Mouse (Mus musculus) E14TG2a.4 (cell line): Measurements from ENCODE around the gene Lrrc49.

Source experiments
- H3K27me3 ChIP-seq: 2 replicates; pipeline ENCODE4 v1.6.1; 2014; ENCODE audit warnings: low read length, control low read depth; ENCODE audit not compliant: insufficient read depth
- H3K36me3 ChIP-seq: 2 replicates; pipeline ENCODE4 v1.6.1; 2014; ENCODE audit warnings: low read length, control low read depth; ENCODE audit not compliant: insufficient read depth
- H3K4me1 ChIP-seq: replicated peaks from 2 replicates; pipeline ENCODE4 v1.6.1; 2014; ENCODE audit warnings: low read depth, low read length, control low read depth
- H3K4me3 ChIP-seq: replicated peaks from 2 replicates; pipeline ENCODE4 v1.5.1; 2014; ENCODE audit warnings: mild to moderate bottlenecking, low read length
- H3K9me3 ChIP-seq: 2 replicates; pipeline ENCODE4 v1.6.1; 2014; ENCODE audit warnings: low read length, control low read depth
- CTCF ChIP-seq: conservative IDR thresholded peaks from 2 replicates; pipeline ENCODE4 v1.5.1; 2014; ENCODE audit warnings: low read length
- NANOG ChIP-seq: IDR thresholded peaks from 2 replicates; pipeline ENCODE4 v1.6.1; 2014; ENCODE audit warnings: borderline replicate concordance, low read length, mixed read lengths
- POU5F1 ChIP-seq: IDR thresholded peaks from 2 replicates; pipeline ENCODE4 v1.6.1; 2014; ENCODE audit warnings: low read length, borderline replicate concordance

Lrrc49 gene

DNA sequence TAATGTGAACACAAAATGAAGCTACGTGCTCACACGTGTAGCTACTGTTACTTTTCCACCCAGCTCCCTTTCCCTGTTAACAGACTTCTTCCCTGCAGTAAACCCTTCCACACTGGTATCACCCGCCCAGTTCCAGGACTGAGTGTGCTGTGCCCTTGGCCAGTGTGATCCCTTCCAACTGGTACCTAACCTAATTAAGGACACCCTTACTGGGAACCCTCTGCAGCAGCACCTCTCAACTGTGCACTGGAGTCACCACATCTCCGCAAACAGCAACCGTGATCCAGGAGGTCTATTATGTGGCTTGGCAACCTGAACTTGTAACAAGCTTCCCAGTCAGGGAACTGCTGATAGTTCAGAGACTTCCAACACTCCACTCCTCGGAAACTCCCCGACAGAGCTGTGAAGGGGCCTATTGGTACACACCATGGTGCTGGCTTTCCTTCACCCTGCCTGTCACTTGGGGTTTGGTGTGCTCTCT lies 61.6 kb downstream of the Lrrc49 start:
- H3K36me3 ChIP-seq: no peaks in the 10 kb centered on the region
- H3K4me3 ChIP-seq: no peak overlapping the region
- H3K9me3 ChIP-seq: no peaks in the 10 kb centered on the region
- no peaks in the 10 kb centered on the region for H3K4me1 ChIP-seq
- no peaks in the 10 kb centered on the region for H3K27me3 ChIP-seq
- TF ChIP-seq POU5F1 (no peak), CTCF (no peak), NANOG (no peak)

DNA sequence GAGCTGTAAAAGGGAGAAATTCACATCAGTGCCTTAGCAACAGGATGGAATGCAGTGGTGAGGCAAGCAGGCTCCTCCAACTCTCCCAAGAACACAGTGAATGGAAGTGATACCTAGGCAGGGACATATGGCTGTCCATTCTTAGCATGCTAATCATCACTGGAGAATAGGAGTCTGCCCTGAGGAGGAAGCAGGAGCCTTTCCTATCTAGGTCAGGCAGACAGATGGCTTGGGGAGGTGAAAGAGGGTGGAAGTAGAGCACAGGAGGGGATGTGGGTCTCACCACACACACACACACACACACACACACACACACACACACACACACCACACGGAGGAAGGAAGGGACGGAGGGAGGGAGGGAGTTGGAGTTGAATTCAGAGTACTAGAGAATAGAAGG lies 62.1 kb downstream of the Lrrc49 start:
- Histone ChIP-seq H3K36me3 (no peaks in the 10 kb centered on the region), H3K9me3 (no peaks in the 10 kb centered on the region), H3K4me3 (no peak overlapping the region), H3K4me1 (no peaks in the 10 kb centered on the region), H3K27me3 (no peaks in the 10 kb centered on the region)
- no peak for TF ChIP-seq NANOG
- no peak for TF ChIP-seq CTCF
- no peak for TF ChIP-seq POU5F1

DNA sequence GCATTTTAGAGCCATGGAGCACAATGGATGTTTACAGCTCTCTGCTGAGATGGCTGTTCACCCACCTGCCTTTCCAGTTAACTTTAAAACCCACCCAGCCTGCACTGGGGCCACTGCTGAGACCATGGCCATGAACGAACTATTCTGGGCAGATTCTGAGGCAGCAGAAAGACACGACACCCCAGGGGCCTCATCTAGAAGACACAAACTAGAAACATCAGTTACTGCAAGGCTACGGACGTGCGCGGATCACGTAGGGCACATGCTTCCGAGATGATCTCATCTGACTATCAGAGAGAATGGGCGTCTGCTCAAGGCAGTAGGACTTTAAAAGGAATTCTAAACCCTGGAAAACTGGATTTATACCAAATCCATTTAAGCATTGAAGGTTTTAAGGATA lies 71.0 kb downstream of the Lrrc49 start:
- no peak for TF ChIP-seq CTCF
- TF ChIP-seq POU5F1: no peak
- no peak for TF ChIP-seq NANOG
- Histone ChIP-seq H3K9me3 (no peaks in the 10 kb centered on the region), H3K4me1 (no peaks in the 10 kb centered on the region; the same call in 1 of the 2 replicates), H3K27me3 (no peaks in the 10 kb centered on the region), H3K36me3 (no peaks in the 10 kb centered on the region), H3K4me3 (no peak overlapping the region)

DNA sequence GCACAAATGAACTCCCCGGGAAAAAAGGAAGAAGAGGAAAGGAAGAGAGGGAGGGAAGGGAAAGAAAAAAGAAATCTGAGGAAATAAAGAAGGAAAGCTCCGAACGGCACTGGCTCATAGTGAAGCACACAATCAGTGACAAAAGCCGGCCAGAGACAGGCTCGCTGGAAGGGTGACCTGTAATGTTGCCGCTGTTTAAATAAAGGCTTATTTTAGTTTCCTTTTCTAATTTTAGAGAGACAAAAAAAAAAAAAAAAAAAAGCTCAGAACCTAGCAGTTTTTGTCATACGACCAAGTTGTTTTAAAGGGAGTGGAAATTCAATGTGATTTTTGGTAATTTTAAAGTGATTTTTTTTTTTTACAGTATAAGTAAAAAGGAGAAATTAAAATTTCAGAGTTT lies 71.6 kb downstream of the Lrrc49 start:
- H3K36me3 ChIP-seq: no peaks in the 10 kb centered on the region
- TF ChIP-seq POU5F1 (no peak), NANOG (no peak), CTCF (no peak)
- no peaks in the 10 kb centered on the region; the same call in 1 of the 2 replicates for H3K4me1 ChIP-seq
- no peaks in the 10 kb centered on the region for H3K9me3 ChIP-seq
- no peaks in the 10 kb centered on the region for H3K27me3 ChIP-seq
- H3K4me3 ChIP-seq: no peak overlapping the region

- TF ChIP-seq POU5F1: no peak
- TF ChIP-seq NANOG: no peak
- TF ChIP-seq CTCF: no peak
- no peaks in the 10 kb centered on the region for H3K36me3 ChIP-seq
- no peaks in the 10 kb centered on the region for H3K4me1 ChIP-seq
- no peaks in the 10 kb centered on the region for H3K27me3 ChIP-seq
- no peak overlapping the region for H3K4me3 ChIP-seq
- no peaks in the 10 kb centered on the region for H3K9me3 ChIP-seq
These were observed 75.7 kb downstream of the Lrrc49 start for GRCm38 (mm10) chr9:60612260-60612659.

DNA sequence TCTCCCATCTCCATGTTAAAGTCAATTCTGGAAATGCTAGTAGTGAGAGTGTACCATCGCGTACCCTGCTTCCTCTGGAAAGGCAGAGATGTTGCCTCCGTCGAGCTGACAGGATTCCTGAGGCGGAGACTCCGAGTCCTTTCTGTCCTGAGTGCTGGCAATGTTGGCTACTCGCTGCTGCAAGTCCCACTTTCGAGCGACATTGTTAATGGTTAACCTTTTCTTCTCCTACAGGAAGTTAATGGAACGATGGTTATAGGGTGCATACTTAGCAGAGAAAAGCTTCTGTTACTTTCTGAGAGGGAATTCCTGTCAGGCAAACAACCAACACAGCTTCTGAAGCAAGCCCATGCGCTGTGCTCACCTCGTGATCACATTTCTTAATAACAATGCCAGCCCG lies 77.8 kb downstream of the Lrrc49 start:
- Histone ChIP-seq H3K4me1 (no peaks in the 10 kb centered on the region), H3K4me3 (no peak overlapping the region), H3K36me3 (no peaks in the 10 kb centered on the region), H3K27me3 (no peaks in the 10 kb centered on the region), H3K9me3 (no peaks in the 10 kb centered on the region)
- TF ChIP-seq CTCF (no peak), POU5F1 (no peak), NANOG (no peak)

DNA sequence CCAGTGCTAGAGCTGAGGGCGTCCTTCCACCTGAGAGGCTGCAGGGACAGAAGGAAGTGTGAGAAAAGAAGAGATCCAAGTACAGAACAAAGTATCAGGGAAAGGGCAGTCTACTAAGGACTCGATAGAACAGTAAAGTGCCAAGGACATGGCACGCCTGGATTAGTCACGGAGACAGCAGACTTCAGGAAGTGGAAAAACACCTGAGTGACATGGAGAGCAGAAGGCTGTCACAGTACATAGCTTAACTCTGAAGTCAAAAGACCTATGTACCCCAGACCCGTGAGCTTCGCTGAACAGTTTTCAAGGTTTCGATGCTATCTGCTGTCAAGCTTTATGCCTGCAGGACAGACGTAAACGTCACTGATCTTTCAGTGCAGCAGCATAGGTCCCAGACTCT lies 79.1 kb downstream of the Lrrc49 start:
- Histone ChIP-seq H3K9me3 (no peaks in the 10 kb centered on the region), H3K4me1 (no peaks in the 10 kb centered on the region), H3K36me3 (no peaks in the 10 kb centered on the region), H3K4me3 (no peak overlapping the region), H3K27me3 (no peaks in the 10 kb centered on the region)
- TF ChIP-seq POU5F1 (no peak), NANOG (no peak), CTCF (no peak)

- TF ChIP-seq NANOG: no peak
- TF ChIP-seq POU5F1: no peak
- no peak for TF ChIP-seq CTCF
- Histone ChIP-seq H3K36me3 (no peaks in the 10 kb centered on the region), H3K4me3 (no peak overlapping the region), H3K27me3 (no peaks in the 10 kb centered on the region), H3K9me3 (no peaks in the 10 kb centered on the region), H3K4me1 (no peaks in the 10 kb centered on the region)
These were observed 79.9 kb downstream of the Lrrc49 start for GRCm38 (mm10) chr9:60608086-60608485.

GRCm38 (mm10) chr9:60604971-60605370 lies 83.0 kb downstream of the Lrrc49 start:
- H3K27me3 ChIP-seq: no peaks in the 10 kb centered on the region

More at GRCm38 (mm10) chr9:60604971-60605370, 83.0 kb downstream of the Lrrc49 start:
- no peak for TF ChIP-seq CTCF
- no peak for TF ChIP-seq POU5F1
- TF ChIP-seq NANOG: no peak
- H3K4me3 ChIP-seq: no peak overlapping the region
- H3K9me3 ChIP-seq: no peaks in the 10 kb centered on the region
- H3K4me1 ChIP-seq: no peaks in the 10 kb centered on the region
- no peaks in the 10 kb centered on the region for H3K36me3 ChIP-seq
